Mouse (Mus musculus): ENCODE measurements around the gene Med12.
A peak's percentile ranks its signal among the peaks of the same experiment; 100 is the strongest.

Gene Med12

DNA sequence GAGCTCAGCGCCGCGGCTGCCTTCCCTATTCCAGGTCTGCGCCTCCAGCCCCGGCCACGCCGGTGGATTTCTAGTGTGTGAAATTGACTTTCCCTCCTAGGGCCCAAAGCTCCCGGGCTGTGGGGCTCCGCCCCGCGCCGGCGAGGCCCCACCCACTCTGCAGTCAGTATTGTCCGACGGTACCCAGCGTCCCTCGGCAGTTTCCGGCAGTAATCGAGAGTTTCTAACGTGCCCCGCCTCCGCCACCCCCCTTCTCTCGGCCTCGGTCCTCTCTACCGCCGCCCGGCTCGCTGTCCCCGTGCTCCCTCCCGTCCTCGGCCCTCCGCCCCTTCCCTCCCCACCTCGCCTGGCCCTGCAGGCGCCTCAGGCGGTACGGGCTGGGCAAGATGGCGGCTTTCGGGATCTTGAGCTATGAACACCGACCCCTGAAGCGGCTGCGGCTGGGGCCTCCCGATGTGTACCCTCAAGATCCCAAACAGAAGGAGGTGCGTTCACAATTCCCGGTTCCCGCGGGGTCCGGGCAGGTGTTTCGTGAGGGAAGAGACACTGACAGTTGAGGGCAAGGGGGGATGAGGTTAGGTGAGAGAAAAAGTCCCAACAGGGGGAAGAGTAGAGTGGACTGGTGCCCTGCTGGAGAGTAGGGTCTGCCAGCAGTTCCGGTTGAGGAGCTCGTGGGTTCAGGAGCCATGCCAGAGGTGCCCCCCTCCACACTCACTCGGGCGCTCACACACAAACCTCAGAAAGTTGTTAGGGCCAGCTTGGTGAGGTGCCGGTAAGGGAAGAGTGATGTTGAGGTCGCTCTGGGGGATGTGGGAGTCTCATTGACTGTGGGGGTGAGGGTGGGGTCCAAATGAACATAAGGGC lies at the start of gene Med12:
Gene Med12, plus strand, starts transcription at position 156 of the 864 bp plus-strand sequence.
- no peak for DNase-seq (ENCODE audit: extremely low read depth, low read depth, low spot score)

DNA sequence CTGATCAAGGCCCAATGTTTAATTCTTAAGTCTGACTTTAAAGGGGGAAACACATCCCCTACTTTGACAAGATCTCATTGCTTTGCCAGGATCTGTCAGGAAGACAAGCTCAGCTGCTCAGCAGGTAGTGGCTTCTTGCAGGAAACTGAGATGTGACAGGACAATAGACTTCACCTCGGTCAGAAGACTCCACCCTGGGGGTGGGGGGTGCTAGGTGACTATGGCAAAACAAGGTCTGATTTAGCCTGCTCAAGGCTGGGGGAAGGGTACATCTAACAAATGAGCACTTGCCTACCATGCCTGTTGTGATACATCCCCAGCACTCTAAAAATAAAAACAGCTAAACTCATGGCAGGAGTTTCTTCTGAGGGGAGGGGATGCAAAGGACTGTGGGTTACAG lies 28.8 kb upstream of the Med12 start:
- no peak for DNase-seq (ENCODE audit: extremely low read depth, low read depth, low spot score)

DNA sequence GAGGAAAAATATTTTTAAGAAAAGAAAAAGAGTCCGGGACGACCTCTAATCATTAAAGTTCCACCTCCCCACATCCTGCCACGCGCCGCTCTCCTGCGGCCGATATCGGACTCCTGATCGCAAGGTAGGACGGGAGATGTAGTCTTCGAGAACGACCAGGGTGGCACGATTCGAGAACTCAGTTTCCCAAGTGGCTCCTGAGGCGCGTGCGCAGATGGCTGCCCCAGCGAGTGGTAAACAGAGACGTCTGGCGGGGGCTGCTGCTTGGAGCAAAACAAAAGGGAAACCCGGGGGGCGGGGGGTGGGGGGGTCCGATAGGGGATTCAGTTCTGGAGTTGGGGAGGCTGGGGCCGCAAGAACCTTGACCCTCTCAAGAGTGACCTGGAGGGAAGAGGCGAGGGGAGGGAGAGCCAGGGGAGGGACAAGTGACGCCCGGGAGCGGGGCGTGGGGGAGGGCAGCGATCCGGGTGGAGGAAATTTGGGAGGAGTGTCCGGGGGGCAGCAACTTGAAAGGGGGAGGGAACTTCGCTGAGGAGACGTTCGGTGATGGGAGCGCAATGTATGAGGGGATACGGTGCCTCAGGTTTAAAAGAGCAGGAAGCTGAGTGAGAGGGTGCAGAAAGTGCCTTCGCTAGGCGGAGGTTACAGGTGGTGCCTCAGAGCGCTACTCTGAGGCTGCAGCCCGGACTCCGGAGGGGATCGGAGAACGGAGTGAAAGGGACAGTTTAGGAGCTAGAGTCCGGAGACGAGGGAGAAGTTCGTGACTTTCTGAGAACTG lies 19.7 kb upstream of the Med12 start, which contains the start of gene Foxo4:
Gene Foxo4, plus strand, starts transcription at position 577 of the 778 bp plus-strand sequence.
- peak; percentile 30 for DNase-seq (ENCODE audit: extremely low read depth, low read depth, low spot score)

DNA sequence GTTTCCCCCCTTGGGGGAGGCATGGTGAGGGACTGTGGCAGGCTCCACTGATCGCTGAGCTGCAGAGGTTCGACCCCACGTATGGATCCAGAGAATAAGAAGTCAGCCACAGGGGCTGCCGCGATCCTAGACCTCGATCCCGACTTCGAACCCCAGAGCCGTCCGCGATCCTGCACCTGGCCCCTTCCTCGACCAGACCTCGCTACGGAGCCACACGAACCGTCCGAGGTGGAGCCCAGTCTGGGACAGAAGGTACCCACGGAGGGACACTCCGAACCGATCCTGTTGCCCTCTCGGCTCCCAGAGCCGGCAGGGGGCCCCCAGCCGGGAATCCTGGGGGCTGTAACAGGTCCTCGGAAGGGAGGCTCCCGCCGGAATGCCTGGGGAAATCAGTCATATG lies 19.1 kb upstream of the Med12 start:
- no peak for DNase-seq (ENCODE audit: extremely low read depth, low read depth, low spot score)

DNA sequence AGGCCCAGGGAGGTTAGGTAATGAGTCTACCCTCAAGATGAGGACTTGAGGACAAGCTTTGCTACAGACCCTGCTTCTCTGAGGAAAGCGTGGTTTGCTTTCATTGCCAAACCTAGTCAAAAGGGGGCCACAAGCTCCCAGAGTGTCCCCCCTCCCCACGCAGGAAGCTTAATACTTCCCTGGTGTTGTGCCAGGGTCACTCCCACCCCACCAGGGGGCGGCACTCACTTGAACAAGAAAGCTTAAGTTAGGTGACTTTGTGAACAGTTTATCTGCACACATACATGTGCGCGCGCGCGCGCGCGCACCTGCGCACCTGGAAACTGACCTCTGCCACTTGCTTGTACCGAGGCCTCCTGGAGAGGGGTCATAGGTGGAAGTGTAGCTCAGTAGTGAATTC lies 17.2 kb upstream of the Med12 start:
- no peak for DNase-seq (ENCODE audit: extremely low read depth, low read depth, low spot score)

GRCm38 (mm10) chrX:101260441-101261325 lies 13.1 kb upstream of the Med12 start:
- no peak for DNase-seq (ENCODE audit: extremely low read depth, low read depth, low spot score)

GRCm38 (mm10) chrX:101263892-101264291 lies 9.9 kb upstream of the Med12 start, which contains the start of gene Gm614:
TSS of gene Gm614 (minus strand) at chrX:101263992.
- DNase-seq (ENCODE audit: extremely low read depth, low read depth, low spot score): no peak

DNA sequence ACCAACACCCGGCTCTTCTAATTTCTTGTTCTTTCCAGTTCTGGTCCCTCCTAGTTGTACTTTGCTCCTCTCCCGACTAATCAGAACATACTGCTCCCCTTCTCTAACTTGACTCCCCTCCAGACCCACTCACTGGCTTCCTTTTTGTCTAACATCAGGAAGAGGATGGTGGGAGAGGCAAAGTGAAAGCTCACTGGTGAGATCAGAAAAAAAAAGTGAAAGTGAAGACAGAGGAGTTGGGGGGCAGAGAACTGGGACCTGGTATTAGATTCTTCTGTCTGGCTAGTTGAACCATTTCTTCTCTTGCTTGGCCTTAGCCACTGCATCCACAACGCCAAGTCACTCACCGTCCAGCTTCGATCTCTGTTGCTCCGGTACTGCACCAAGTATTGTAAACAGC lies 7.2 kb upstream of the Med12 start:
- no peak for DNase-seq (ENCODE audit: extremely low read depth, low read depth, low spot score)

GRCm38 (mm10) chrX:101268025-101268754 lies 5.6 kb upstream of the Med12 start, which contains the start of gene Il2rg:
TSS of gene Il2rg (minus strand) at chrX:101268255.
- DNase-seq (ENCODE audit: extremely low read depth, low read depth, low spot score): no peak

DNA sequence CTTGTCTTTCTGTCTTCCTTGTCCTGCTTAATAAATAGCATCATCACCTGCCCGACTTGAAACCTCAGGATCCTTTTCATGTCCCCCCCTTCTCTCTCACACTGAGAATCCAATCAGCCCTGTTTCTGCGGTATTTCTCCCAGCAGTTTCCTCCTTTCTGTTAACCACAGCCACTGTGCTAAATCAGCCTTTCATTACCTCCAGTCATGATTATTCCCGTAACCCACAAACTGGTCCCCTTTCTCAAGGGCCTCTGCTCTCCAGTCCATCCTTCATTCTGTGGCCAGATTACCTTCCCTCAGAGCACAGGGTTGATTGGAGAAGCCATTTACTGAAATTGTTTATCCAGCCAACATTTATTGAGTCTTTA lies 5.1 kb upstream of the Med12 start, which contains the start of gene Gm20489:
Gene Gm20489, minus strand, starts transcription at position 269 of the 370 bp plus-strand sequence.
- no peak for DNase-seq (ENCODE audit: extremely low read depth, low read depth, low spot score)

GRCm38 (mm10) chrX:101273410-101273809 lies 420 bp upstream of the Med12 start:
- DNase-seq (ENCODE audit: extremely low read depth, low read depth, low spot score): no peak

GRCm38 (mm10) chrX:101282813-101283212 lies 9.0 kb downstream of the Med12 start:
- no peak for DNase-seq (ENCODE audit: extremely low read depth, low read depth, low spot score)

DNA sequence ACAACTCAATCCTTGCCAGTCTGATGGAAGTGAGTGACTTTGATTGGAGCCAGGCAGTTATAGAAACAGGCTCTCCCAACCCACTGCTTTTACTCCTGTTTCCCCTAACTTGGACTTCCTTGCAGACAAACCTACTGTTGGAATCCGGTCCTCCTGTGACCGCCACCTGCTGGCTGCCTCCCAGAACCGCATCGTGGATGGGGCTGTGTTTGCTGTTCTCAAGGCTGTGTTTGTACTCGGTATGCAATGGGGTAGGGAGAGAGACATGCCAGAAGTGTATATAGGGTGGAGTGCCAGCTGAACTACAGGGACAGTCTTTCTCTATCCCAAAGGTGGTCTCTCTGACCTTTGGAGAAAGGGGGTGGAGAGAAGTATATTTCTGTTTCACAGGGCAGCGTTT lies 11.7 kb downstream of the Med12 start:
- DNase-seq (ENCODE audit: extremely low read depth, low read depth, low spot score): no peak

DNA sequence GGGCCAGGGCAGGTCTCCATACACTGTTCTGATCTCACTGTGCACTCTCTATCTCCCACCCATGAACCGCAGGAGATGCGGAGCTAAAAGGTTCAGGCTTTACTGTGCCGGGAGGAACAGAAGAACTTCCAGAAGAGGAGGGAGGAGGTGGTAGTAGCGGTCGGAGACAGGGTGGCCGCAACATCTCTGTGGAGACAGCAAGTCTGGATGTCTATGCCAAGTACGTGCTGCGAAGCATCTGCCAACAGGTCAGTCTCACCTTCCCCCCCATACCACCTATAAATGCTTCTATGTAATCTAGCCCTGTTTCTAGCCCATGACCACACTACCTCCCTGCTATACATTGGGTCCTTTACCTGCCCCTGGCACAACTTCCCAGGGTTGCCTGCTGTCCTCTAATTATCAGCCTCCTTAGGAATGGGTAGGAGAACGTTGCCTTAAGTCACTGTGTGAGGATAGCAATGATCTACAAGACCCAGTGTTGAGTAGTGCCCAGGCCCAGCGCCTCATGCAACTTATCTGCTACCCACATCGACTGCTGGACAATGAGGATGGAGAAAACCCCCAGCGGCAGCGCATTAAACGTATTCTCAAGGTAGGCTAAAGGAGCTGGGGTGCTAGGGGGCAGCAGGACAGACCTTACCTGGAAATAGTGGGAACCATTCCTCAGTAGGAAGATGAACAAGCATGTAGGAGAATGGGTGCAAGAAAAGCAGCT lies 12.3 kb downstream of the Med12 start:
- no peak for DNase-seq (ENCODE audit: extremely low read depth, low read depth, low spot score)

GRCm38 (mm10) chrX:101287543-101287942 lies 13.7 kb downstream of the Med12 start:
- no peak for DNase-seq (ENCODE audit: extremely low read depth, low read depth, low spot score)

- DNase-seq (ENCODE audit: extremely low read depth, low read depth, low spot score): no peak
Measured at GRCm38 (mm10) chrX:101288432-101288831, 14.6 kb downstream of the Med12 start.

DNA sequence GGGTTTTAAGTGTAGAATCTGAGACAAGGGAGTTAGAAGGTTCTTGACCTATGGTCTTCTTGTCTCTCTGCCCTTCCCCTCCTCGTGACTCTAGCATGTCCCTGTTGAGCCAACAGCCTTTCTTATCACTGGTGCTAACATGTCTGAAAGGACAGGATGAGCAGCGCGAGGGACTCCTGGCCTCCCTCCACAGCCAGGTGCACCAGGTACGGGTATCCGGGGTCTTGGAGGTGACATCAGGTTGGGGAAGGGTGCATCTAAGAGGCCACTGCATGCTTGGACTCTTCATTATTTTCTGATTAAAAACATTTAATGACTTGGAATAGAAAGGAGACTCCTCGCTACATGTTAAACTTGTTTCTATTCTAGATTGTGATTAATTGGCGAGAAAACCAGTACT lies 15.2 kb downstream of the Med12 start:
- no peak for DNase-seq (ENCODE audit: extremely low read depth, low read depth, low spot score)

DNA sequence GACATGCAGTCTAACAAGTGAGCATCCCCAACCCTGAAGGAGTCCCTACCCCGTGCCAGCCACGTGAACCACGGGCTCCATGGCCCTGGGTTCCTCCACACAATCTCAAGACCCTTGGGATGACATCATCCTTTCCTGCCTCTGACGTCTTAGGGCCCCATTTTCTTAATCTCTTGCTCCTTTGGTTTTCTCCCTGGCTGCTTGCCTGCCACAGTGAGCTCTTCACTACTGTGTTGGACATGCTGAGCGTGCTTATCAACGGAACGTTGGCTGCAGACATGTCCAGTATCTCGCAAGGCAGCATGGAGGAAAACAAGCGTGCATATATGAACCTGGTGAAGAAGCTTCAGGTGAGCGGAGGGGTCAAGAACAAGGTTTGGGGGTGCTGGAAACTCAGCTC lies 16.3 kb downstream of the Med12 start:
- DNase-seq (ENCODE audit: extremely low read depth, low read depth, low spot score): no peak

DNA sequence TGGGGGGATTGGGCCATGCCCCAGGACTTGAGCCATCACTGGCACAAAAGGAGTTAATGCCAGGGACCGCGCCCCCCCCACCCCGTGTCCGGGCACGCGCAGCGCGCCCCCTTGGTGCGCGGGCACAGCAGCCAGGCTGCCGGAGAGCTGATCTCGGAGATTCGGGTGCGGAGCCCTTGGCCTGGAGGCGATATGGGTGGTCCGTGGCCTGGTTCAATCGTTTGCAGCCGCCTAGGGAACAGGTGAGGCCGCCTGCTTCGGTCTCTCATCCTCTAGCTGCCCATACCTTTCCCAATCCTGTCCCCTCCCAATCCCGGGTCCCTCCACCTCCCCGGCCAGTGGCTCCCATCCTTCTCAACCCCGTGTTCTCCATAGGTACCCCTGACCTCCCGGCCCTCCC lies 25.2 kb downstream of the Med12 start, which contains the start of gene Nlgn3:
Gene Nlgn3, plus strand, starts transcription at position 114 of the 400 bp plus-strand sequence.
- DNase-seq (ENCODE audit: extremely low read depth, low read depth, low spot score): no peak
